26 mouse cellular contexts compared by ENCODE assay signal in the genomic region with DNA sequence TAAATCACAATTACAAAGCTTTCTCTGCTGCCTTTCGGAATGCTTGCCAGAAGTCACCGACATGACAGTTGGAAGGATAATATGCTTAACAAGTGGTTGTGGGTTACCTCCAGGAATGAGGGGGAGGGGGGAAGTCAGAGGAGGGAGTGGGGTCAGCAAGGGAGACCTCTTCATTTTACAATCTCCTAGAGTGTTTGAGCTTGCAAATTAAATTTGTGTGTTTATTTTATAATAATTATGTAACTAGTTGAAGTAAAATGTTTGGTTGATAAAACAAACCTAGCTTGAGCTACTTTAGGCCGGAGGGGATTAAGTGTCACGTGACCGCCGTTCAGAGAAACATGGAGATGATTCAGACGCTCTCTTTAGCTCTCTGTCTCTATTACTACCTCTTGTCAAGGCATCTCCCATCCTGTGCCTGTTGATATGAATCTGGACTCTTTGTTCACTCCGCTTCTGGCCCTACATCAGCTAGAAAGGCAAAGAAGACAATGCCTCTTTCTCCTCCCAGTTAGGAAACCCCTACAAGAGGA.
A peak's percentile ranks its signal among the peaks of the same experiment; 100 is the strongest.
DNase-seq lines count a peak whose midpoint lies in the region.
"Had no signal": no experiment of that assay in that cellular context is flagged by ENCODE, and none has a peak within 500 bp of the region (broad histone marks: within the 10 kb centered on the region; RNA-seq: fewer than 3 reads in every experiment).

No protein-coding gene starts in this region.

- no peaks in the 10 kb centered on the region for H3K9me3 ChIP-seq in limb, embryonic 10.5 days (replicated peaks)
- H3K9me3 ChIP-seq: embryonic facial prominence, embryonic 13.5 days; forebrain, embryonic 12.5 days; heart, embryonic 10.5 days; heart, embryonic 15.5 days; hindbrain, embryonic 13.5 days; megakaryocyte, embryonic 14.5 days; neural tube, embryonic 15.5 days had no signal

- H3K4me1 ChIP-seq in limb, embryonic 10.5 days, result peaks cover 21% of the 10 kb centered on the region
- H3K4me1 ChIP-seq: megakaryocyte, embryonic 14.5 days had no signal

- H3K4me3 ChIP-seq in limb, embryonic 10.5 days, result no peak overlapping the region
- H3K4me3 ChIP-seq: embryonic facial prominence, embryonic 13.5 days; erythroblast, embryonic 14.5 days; forebrain, embryonic 12.5 days; heart, embryonic 10.5 days; heart, embryonic 15.5 days; hindbrain, embryonic 13.5 days; megakaryocyte, embryonic 14.5 days; neural tube, embryonic 15.5 days had no signal

- 76% methylated on average over 8 of the region's 8 CpGs for WGBS in limb, embryonic 10.5 days

- peak; percentile 32 to 38 for DNase-seq in cerebellum, postnatal 10 days
- DNase-seq in cerebellum, adult 18-20 months, result no peak
- peak; percentile 10 for DNase-seq in kidney, postnatal 14 days
- DNase-seq in kidney, adult 9 months, result no peak
- DNase-seq in ovary, postnatal 14 days (ENCODE audit: low spot score), result peak; percentile 22
- no peak for DNase-seq in ovary, postnatal 36 days (ENCODE audit: low spot score)
- no peak for DNase-seq in limb, embryonic 10.5 days (ENCODE audit: low spot score)
- DNase-seq: cerebellum, adult 9-10 months; embryo, embryonic 11 days; forebrain, postnatal 0 days; gastrocnemius, postnatal 10 days; kidney, adult 11 months; liver; midbrain, embryonic 14.5 days; right cerebral cortex, postnatal 4 days; thymus, postnatal 14 days had no signal

- H3K36me3 ChIP-seq in limb, embryonic 10.5 days, result no peaks in the 10 kb centered on the region
- H3K36me3 ChIP-seq: embryonic facial prominence, embryonic 13.5 days; forebrain, embryonic 12.5 days; G1E; heart, embryonic 10.5 days; heart, embryonic 15.5 days; hindbrain, embryonic 13.5 days; neural tube, embryonic 15.5 days had no signal

- H3K27me3 ChIP-seq in limb, embryonic 10.5 days (ENCODE audit: low read depth, poor library complexity, severe bottlenecking), result peaks cover 98% of the 10 kb centered on the region
- H3K27me3 ChIP-seq: megakaryocyte, embryonic 14.5 days had no signal

- H3K27ac ChIP-seq in limb, embryonic 10.5 days, result no peak overlapping the region
- H3K27ac ChIP-seq: embryonic facial prominence, embryonic 13.5 days; forebrain, embryonic 12.5 days; heart, embryonic 10.5 days; heart, embryonic 15.5 days; hindbrain, embryonic 13.5 days; liver, embryonic 14.5 days; neural tube, embryonic 15.5 days had no signal

Comparison
In these comparisons a context has a peak if more than half of its experiments do, and no peak if none do; other contexts are left out.
1. DNase-seq: peak in cerebellum, postnatal 10 days (2 of 2), kidney, postnatal 14 days (single experiment) and ovary, postnatal 14 days (single experiment); none in cerebellum, adult 18-20 months (0 of 2), kidney, adult 9 months (single experiment), ovary, postnatal 36 days (single experiment) and limb, embryonic 10.5 days (single experiment).